Mouse (Mus musculus) WW6 (cell line): ENCODE results near the gene A230072I06Rik.

Source experiments
- DNase-seq: peaks from one replicate; pipeline ENCODE4 v3.0.0-alpha.2; 2013; ENCODE audit warnings: low read depth, low spot score

Gene A230072I06Rik

GRCm38 (mm10) chr8:12323238-12323637 lies 44.6 kb downstream of the A230072I06Rik start:
- DNase-seq = no peak

GRCm38 (mm10) chr8:12324561-12324960 lies 45.9 kb downstream of the A230072I06Rik start:
- no peak for DNase-seq

GRCm38 (mm10) chr8:12324991-12325601 lies 46.5 kb downstream of the A230072I06Rik start:
- DNase-seq = no peak

GRCm38 (mm10) chr8:12327187-12327586 lies 48.6 kb downstream of the A230072I06Rik start:
- no peak for DNase-seq

- no peak for DNase-seq
These were observed 49.3 kb downstream of the A230072I06Rik start for GRCm38 (mm10) chr8:12327707-12328471.

GRCm38 (mm10) chr8:12328476-12328875 lies 49.9 kb downstream of the A230072I06Rik start:
- DNase-seq = no peak

- DNase-seq = no peak
These were observed 51.4 kb downstream of the A230072I06Rik start for GRCm38 (mm10) chr8:12330066-12330465.
